Mouse (Mus musculus) right cerebral cortex, adult 2 months (tissue): Measurements from ENCODE around the gene Adgrv1.

Experiments
- DNase-seq, 2 experiments: peaks; one replicate each; pipeline ENCODE4 v3.0.0; 2021 to 2022; ENCODE audit warnings: low spot score in 2 of 2

Gene Adgrv1

DNA sequence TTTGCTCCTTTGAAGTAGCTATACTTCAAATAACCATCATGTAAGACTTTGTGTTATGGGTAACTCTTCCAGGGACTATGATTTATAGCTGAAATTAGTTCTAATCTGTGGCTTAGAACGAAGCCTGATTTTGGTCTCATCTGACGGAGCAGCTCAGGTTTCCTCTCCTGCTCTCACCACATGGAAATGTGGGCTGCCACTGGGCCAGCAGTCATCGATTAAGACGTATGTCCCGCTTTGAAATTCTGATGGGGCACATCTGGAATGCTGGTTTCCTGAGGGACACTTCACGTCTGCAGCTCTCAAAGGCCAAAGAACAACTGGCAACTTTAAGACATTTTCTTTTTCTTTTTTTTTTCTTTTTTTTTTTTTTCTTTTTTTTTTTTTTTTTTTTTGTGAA is 207.8 kb downstream of the Adgrv1 start:
- no peak for DNase-seq

DNA sequence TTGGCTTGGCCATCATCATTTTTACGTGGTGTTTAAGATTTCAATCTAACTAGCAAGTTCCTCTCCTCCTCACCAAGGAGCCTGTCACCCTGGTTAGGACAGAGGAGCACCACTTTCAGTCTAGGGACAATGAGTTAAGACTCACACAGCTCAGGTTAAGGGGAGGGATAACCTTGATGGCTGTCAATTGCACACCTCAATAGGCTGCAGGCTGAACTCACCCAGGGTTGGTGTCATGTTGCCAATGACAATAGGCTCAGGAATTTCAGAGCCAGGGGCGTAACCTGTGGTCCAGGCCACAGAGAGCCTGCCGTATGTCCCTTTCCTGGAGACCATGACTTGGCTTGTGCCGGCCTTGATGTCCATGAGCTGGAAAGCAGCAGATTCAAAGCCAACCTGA is 209.0 kb downstream of the Adgrv1 start:
- DNase-seq: no peak

- DNase-seq: no peak
These were observed 225.0 kb downstream of the Adgrv1 start for GRCm38 (mm10) chr13:81407881-81408460.

- no peak for DNase-seq
These were observed 230.1 kb downstream of the Adgrv1 start for GRCm38 (mm10) chr13:81402826-81403225.

GRCm38 (mm10) chr13:81402191-81402590 is 230.8 kb downstream of the Adgrv1 start:
- DNase-seq: no peak

DNA sequence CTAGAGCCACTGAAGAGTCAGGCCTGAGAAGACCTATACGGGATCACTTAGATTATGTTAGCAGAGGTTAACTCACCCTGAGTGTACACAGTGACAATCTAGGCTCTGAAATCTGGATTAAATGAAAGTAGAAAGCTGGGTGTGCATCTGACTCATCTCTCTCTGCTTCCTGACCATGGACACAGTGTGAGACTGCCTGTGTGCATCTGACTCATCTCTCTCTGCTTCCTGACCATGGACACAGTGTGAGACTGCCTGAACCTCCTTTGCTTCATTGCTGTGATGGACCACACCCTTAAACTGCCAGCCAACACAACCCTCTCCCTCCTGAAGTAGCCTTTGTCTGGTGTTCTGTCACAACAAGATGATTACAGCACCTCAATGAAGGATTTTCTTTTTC is 231.2 kb downstream of the Adgrv1 start:
- no peak for DNase-seq

DNA sequence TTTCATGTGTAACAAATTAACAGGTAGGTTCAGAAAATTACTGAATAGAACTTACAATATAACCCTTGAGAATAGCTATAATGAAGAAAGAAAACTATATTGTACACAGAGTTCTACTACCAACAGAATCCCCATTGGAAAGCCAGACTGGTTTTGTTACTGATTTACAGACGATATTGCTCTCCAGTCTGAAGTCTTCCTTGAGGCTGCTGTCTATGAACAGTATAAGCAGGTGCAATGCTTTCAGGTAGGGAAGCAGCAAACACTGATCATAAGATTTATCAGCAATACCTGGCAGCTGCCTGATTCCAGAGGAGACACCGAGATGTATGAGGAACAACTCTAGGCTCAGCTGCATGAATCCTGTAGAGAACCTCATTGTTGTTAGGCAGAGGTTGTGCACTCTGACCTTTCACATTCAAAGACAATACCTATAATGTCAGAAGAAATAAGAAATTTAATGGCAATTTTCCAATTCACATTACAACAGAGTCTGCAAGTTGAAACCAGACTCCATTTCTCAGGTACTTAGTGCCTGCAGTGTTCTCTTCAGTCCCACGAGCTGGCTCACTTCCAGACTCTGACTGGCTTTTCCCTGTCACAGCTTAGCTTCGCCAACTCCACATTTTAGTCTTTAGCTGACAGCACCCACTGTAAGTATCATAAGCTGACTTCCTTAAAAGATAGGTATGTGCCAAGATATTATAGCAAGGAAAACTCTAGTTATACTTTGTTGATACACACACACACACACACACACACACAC is 247.2 kb downstream of the Adgrv1 start:
- peak; percentile 56 to 68 for DNase-seq

GRCm38 (mm10) chr13:81381835-81382234 is 251.1 kb downstream of the Adgrv1 start:
- DNase-seq: no peak

DNA sequence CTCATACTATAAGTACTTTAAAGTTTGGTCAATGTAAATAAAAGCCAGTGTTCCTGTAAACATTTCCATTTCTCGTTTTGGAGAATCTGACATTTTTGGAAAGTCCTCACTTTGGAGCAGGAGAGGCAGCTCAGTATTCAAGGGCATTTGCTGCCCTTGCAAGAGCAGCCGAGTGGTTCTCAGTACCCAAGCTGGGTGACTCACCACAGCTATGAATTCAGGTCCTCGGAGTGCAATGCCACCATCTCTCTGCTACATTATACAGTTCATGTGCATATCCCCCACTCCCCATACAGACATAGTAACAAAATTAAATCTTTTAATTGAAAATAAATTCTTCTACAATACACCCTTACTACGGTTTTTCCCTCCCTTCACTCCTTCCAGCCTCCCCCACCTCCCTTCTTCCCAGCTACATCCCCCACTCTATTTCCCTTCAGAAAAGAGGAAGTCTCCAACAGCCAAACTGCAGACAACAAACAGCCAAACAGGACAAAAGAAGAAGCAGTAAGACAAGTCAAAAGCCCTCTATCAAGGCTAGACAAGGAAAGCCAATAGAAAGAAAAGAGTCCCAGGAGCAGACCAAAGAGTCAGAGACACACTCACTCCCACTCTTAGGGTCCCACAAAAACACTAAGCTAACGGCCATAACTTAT is 262.0 kb downstream of the Adgrv1 start:
- no peak for DNase-seq

DNA sequence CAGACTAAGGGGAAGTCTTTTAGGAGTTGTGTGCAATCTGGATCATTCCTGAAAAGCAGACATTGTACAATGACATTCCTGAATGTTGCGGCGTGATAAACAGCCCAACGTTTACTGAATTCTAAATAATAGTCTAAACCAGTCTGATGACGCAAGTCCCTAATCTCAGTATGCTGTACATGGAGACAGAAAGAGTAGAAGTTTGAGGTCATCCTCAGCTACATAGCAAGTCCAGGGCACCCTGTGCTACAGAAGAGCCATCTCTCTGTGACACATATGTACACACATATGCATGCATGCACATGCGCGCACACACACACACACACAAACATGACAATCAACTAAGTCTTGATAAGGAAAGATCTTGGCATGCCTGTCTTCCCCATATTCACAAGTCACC is 262.8 kb downstream of the Adgrv1 start:
- no peak for DNase-seq

DNA sequence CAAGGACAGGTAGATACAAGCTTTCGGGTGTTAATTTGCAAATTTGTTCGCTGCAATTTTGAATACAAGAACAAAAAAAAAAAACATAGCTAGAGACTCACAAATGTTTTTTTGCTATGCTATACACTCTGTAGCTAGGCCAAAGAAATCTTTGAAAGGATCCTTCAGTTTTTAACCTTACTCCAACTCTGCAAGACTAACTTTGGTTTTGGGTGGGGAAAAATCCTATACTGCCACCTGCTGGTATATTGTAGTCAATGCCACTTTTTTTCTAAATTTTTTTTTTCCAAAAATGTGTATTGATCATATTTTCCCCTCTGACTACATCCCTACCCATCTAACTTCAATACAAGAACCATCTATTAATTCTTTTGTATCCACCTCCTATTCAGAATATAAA is 263.4 kb downstream of the Adgrv1 start:
- DNase-seq: no peak

GRCm38 (mm10) chr13:81368987-81369386 is 264.0 kb downstream of the Adgrv1 start:
- no peak for DNase-seq

- no peak for DNase-seq
These were observed 265.1 kb downstream of the Adgrv1 start for GRCm38 (mm10) chr13:81367681-81368376.

- DNase-seq: no peak
These were observed 272.6 kb downstream of the Adgrv1 start for GRCm38 (mm10) chr13:81360338-81360737.

DNA sequence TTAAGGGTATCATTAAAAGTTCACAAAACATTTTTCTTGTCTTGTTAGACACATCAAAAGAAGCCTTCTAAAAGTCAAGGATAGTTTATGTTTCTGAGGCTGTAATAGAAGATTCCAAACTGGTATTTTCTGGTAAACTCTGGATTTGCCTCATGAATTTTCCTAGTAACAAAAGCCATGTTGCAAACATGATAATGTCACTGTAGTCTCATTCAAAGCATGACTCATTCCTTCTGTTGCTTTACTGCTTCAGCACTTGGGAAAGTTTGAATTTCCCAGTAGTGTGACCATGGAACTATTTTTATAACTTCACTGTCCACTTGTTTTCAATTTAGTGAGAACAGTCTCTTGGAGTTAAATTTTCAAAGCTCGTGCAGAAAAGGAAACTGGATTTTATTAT is 274.2 kb downstream of the Adgrv1 start:
- DNase-seq: no peak

DNA sequence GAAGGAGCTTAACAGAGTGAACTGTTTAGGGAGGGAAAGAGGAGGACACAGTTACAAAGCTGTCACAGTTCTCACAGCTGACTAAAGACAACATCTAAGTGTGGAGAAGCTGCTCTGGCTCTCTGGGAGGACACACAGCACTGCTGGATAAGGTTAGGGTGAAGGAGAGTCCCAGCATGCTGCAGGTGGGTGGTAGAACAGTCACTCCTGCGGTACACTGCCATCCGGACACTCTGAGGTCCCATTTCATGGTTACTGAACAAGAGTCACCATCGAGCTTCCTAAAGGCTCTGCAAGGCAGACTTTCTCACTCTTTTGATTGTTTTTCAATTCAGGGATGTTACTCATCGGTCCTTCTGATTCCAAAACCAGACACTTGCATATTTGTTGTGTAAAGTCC is 274.6 kb downstream of the Adgrv1 start:
- no peak for DNase-seq

- no peak for DNase-seq
These were observed 275.7 kb downstream of the Adgrv1 start for GRCm38 (mm10) chr13:81357215-81357614.

DNA sequence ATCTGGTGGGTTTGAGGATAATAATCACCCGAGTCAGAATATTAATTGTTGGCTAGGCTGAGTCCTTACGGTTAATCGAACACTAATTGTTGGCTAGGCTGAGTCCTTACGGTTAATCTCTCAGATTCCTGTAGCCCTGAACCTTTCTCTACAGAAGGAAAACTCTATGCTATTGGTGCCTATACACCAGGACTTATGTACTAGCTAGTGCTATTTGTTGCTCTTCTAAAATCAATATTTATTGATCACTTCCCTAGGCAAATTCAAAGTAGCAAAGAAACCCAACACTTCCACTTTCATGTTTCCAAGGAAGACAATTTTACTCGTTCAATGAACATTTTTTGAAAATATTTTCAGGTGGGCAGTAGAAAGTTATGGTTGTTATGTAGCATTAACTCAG is 278.4 kb downstream of the Adgrv1 start:
- DNase-seq: no peak

DNA sequence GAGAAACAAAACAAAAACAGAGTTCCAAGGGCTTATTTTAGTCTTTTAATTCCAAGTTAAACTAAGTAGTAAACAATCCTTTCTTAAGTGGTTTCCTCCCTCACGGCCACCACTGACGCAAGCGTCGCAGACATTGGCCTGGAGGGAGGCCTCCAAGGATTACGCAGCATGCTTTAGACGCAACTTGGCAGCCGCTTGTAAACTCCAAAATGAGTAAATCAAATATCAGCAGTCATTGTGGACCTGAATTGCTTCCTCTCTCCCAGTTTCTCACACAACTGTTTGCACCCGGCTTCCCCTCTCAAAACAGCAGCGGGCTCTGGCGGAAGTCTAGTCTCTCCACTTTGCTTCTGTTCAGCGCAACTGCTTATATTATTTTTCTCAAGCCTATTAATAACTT is 280.7 kb downstream of the Adgrv1 start:
- no peak for DNase-seq

DNA sequence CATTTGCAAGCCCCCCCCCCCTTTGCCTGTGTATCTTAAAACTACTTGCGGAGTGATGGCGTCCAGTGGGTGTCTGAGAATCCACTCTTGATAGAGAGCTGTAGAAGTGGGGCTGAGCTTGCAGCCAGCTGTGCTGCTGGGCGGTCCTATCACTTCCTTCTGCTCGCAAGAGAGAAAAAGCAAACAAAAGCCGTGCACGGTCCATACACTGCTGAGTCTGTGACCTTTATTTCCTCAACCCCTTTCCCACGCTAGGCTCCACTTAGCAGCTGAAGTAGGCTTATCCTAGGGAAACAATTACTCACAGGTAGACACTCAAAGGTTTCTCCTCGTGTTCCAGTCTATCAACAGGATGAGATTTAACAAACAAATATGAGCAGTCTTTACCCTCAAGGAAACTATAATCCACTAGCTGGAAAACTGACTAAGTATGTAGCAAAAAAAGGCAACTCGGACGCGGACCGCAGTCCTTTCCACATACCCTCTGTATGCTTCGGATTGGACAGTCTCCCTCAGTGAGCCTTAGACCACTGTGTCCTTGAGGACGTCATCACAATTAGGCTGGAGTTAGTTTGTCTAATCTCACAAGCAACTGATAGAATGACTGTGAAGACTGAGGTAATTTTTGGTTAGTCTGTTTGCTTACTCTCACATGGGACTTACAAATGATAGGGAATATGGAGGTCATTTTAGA is 281.3 kb downstream of the Adgrv1 start:
- DNase-seq: no peak

GRCm38 (mm10) chr13:81347261-81347980 is 285.5 kb downstream of the Adgrv1 start:
- no peak for DNase-seq
